Mouse (Mus musculus) heart, embryonic 11.5 days (tissue): Measurements from ENCODE around the gene Vmn2r110. TPM values are rescaled to one million over a fixed set of nuclear protein-coding genes. Genes with fewer than 3 reads are reported as not detected.

Experiments used
- ATAC-seq: fragments of 200-750 bp; cut with Nextera tagmentation; replicated peaks from 2 replicates; pipeline ENCODE4 v1.8.0; 2017; ENCODE audit warnings: moderate library complexity; ENCODE audit not compliant: insufficient number of reproducible peaks, low FRiP score, low TSS enrichment
- H3K27ac ChIP-seq: fragments of 300-500 bp; sonication (generic); 2 replicates; pipeline ENCODE4 v1.5.1; 2014; ENCODE audit warnings: mild to moderate bottlenecking, low read depth, low read length
- H3K27me3 ChIP-seq: fragments of 300-500 bp; sonication (generic); 2 replicates; pipeline ENCODE4 v1.6.1; 2014; ENCODE audit warnings: mild to moderate bottlenecking, low read length, mixed read lengths; ENCODE audit not compliant: control insufficient read depth, insufficient read depth
- H3K36me3 ChIP-seq: fragments of 300-500 bp; sonication (generic); 2 replicates; pipeline ENCODE4 v1.6.1; 2014; ENCODE audit warnings: mild to moderate bottlenecking, low read length, moderate library complexity, mixed read lengths; ENCODE audit not compliant: control insufficient read depth, insufficient read depth
- H3K4me1 ChIP-seq: fragments of 300-500 bp; sonication (generic); 2 replicates; pipeline ENCODE4 v1.6.1; 2014; ENCODE audit warnings: low read length; ENCODE audit not compliant: control insufficient read depth, insufficient read depth
- H3K4me2 ChIP-seq: fragments of 300-500 bp; sonication (generic); 2 replicates; pipeline ENCODE4 v1.6.1; 2014; ENCODE audit warnings: mild to moderate bottlenecking, moderate library complexity
- H3K4me3 ChIP-seq: fragments of 300-500 bp; sonication (generic); 2 replicates; pipeline ENCODE4 v1.5.1; 2014; ENCODE audit warnings: low read depth, low read length
- H3K9ac ChIP-seq: fragments of 300-500 bp; sonication (generic); 2 replicates; pipeline ENCODE4 v1.6.1; 2014; ENCODE audit warnings: mild to moderate bottlenecking, low read depth, low read length, moderate library complexity
- H3K9me3 ChIP-seq: fragments of 300-500 bp; sonication (generic); replicated peaks from 2 replicates; pipeline ENCODE4 v1.6.1; 2016; ENCODE audit warnings: low read length; ENCODE audit not compliant: control insufficient read depth
- WGBS: fragments of 180-500 bp; shearing (Covaris S2); extraction: QIAGEN DNeasy Blood & Tissue Kit; methylation state at CpG from one replicate; pipeline ENCODE4 v1.1.7; 2014; ENCODE audit not compliant: insufficient replicate concordance; 5-methylcytosine and 5-hydroxymethylcytosine counted together
- polyA plus RNA-seq: library from polyadenylated mRNA; unstranded; fragments of >200 nt; fragmentation: Nextera tagmentation; extraction: Ambion mirVana; gene quantifications from 2 replicates; pipeline ENCODE4 v1.2.1, GENCODE M21; 2014

The Vmn2r110 gene
- polyA plus RNA-seq: 0.06 TPM in 1 of 2 replicates, not detected in the other

DNA sequence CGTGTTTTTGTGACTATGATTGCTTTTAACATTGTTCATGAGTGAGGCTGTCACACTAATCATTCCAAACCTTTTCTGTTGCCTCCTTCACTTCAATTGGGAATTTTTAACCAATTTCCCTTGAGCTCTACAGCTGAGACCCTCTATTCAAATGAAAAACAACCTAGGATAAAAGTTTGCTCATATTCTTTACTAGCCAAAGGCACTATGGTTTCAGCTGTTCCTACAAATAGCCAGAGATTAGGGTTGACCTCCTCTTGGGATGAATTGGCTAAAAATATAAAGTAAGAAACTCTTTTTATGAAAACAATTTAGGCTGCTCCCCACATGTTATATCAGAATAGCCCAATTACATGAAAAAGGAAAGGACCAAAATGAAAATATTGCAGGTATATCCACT is at the start of gene Vmn2r110:
Gene Vmn2r110 (minus strand): TSS at position 101 of the 400 bp plus-strand sequence.
- Histone ChIP-seq H3K4me2 (no peak within 1 kb of the TSS), H3K27me3 (no peaks in the 10 kb centered on the region), H3K9me3 (no peaks in the 10 kb centered on the region; the same call in 1 of the 2 replicates), H3K4me1 (no peaks in the 10 kb centered on the region), H3K27ac (no peak within 1 kb of the TSS), H3K4me3 (no peak within 1 kb of the TSS), H3K9ac (no peak within 1 kb of the TSS), H3K36me3 (no peaks in the 10 kb centered on the region)
- 42% methylated on average over 1 of the region's 1 CpGs for WGBS
- no peak for ATAC-seq

DNA sequence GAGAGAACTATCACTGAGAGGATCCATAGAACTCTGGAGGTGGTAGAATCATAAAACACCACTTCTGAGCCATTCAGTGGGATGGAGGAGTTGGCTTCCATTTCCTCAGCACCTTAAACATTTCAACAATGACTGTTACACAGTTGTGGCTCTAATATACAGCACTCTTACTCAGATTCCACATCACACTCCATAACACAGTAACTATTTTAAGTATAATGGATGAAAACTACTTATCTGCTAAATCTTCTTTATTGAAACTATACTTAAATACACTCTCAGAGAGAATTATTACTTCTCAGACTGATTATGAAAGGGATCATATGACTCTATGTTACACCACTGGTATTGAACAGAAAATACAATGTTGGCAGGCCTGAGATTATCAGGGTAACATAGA is 28.6 kb upstream of the Vmn2r110 start, which contains the start of gene Fpr-rs3:
Gene Fpr-rs3 (minus strand): TSS at position 101 of the 400 bp plus-strand sequence.
- Histone ChIP-seq H3K4me1 (no peaks in the 10 kb centered on the region), H3K9me3 (0 out of 2 replicates have a peak, but pooled peaks cover 2% of the 10 kb centered on the region), H3K36me3 (no peaks in the 10 kb centered on the region), H3K4me2 (no peak within 1 kb of the TSS), H3K27ac (no peak within 1 kb of the TSS), H3K27me3 (no peaks in the 10 kb centered on the region), H3K4me3 (no peak within 1 kb of the TSS), H3K9ac (no peak within 1 kb of the TSS)
- ATAC-seq: no peak

DNA sequence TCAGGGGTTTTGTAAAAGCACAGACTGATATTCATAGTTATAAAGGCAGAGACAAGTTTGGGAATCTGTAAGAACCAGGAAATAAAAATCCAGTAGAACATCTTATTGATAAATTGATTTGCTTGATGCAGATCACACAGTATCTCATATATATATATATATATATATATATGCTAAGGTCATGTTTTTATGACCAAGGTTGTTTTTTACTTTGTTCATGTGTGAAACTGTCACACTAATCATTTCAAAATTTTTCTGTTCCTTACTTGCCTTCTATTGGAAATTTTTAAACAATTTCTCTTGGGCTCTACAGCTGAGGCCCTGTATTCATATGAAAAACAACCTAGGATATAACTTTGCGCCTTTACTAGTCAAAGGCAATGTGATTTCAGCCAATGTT is 31.6 kb downstream of the Vmn2r110 start, which contains the start of gene Vmn2r109:
Gene Vmn2r109 (minus strand): TSS at position 101 of the 400 bp plus-strand sequence.
- no peak within 1 kb of the TSS for H3K27ac ChIP-seq
- no peaks in the 10 kb centered on the region for H3K27me3 ChIP-seq
- no peak within 1 kb of the TSS for H3K4me2 ChIP-seq
- no peaks in the 10 kb centered on the region for H3K4me1 ChIP-seq
- WGBS: 65% methylated on average over 1 of the region's 1 CpGs
- H3K9ac ChIP-seq: no peak within 1 kb of the TSS
- no peak for ATAC-seq
- no peaks in the 10 kb centered on the region for H3K36me3 ChIP-seq
- no peak within 1 kb of the TSS for H3K4me3 ChIP-seq
- H3K9me3 ChIP-seq: no peaks in the 10 kb centered on the region

Other genes with a start within 250 kb of the Vmn2r110 start
- not detected in 2 replicates for gene Vmn1r224, start 182.3 kb downstream of the Vmn2r110 start, polyA plus RNA-seq
- not detected in 2 replicates for gene Vmn2r108, start 115.1 kb downstream of the Vmn2r110 start, polyA plus RNA-seq
- gene Vmn1r225, start 98.3 kb downstream of the Vmn2r110 start, polyA plus RNA-seq: not detected in 2 replicates
- not detected in 2 replicates for gene Vmn2r109, start 31.7 kb downstream of the Vmn2r110 start, polyA plus RNA-seq
- not detected in 2 replicates for gene Fpr-rs3, start 28.5 kb upstream of the Vmn2r110 start, polyA plus RNA-seq
- gene Vmn1r226, start 86.4 kb upstream of the Vmn2r110 start, polyA plus RNA-seq: not detected in 2 replicates
- not detected in 2 replicates for gene Vmn1r227, start 133.4 kb upstream of the Vmn2r110 start, polyA plus RNA-seq
- not detected in 2 replicates for gene Vmn1r228, start 189.7 kb upstream of the Vmn2r110 start, polyA plus RNA-seq
- gene Vmn1r229, start 215.1 kb upstream of the Vmn2r110 start, polyA plus RNA-seq: 0.03 TPM in 1 of 2 replicates, not detected in the other
- not detected in 2 replicates for gene Vmn1r230, start 244.0 kb upstream of the Vmn2r110 start, polyA plus RNA-seq